Mouse (Mus musculus) heart, adult 2 months (tissue): ENCODE measurements around the gene Simc1. TPM values are rescaled to one million over a fixed set of nuclear protein-coding genes. Genes with fewer than 3 reads are reported as not detected.
A peak's percentile ranks its signal among the peaks of the same experiment; 100 is the strongest.
"Not testable (repeated sequence)": the region's sequence is repeated elsewhere in the genome, so short reads cannot be mapped to it uniquely, and the experiment has no call there.

Source experiments
- DNase-seq, 2 experiments: peaks; one replicate each; pipeline ENCODE4 v3.0.0; 2021
- H3K27ac ChIP-seq: fragments of 200-600 bp; 2 replicates; pipeline ENCODE4 v1.8.1; 2022
- H3K27me3 ChIP-seq: fragments of 200-500 bp; 2 replicates; pipeline ENCODE4 v1.6.1; 2012; ENCODE audit warnings: mild to moderate bottlenecking, low read length, inconsistent platforms, mixed read lengths; ENCODE audit not compliant: control insufficient read depth, insufficient read depth
- H3K36me3 ChIP-seq: fragments of 200-500 bp; 2 replicates; pipeline ENCODE4 v1.6.1; 2012; ENCODE audit warnings: low read length, inconsistent platforms; ENCODE audit not compliant: control insufficient read depth, insufficient read depth
- H3K4me1 ChIP-seq: fragments of 200-500 bp; 2 replicates; pipeline ENCODE4 v1.6.1; 2011; ENCODE audit warnings: low read length; ENCODE audit not compliant: control insufficient read depth, insufficient read depth
- H3K4me3 ChIP-seq: fragments of 200-600 bp; 2 replicates; pipeline ENCODE4 v1.8.1; 2022
- H3K79me2 ChIP-seq: fragments of 200-500 bp; replicated peaks from 2 replicates; pipeline ENCODE4 v1.6.1; 2012; ENCODE audit warnings: mild to moderate bottlenecking, inconsistent platforms, low read length, moderate library complexity, mixed read lengths; ENCODE audit not compliant: control insufficient read depth, insufficient read depth
- H3K9ac ChIP-seq: fragments of 200-500 bp; 2 replicates; pipeline ENCODE4 v1.6.1; 2012; ENCODE audit warnings: low read depth, mild to moderate bottlenecking, control low read depth, inconsistent platforms, low read length, mixed read lengths
- CTCF ChIP-seq: fragments of 200-600 bp; IDR thresholded peaks from 2 replicates; pipeline ENCODE4 v1.8.1; 2022; ENCODE audit warnings: antibody characterized with exemption, mild to moderate bottlenecking, moderate library complexity
- EP300 ChIP-seq: fragments of 200-500 bp; IDR thresholded peaks from 2 replicates; pipeline ENCODE4 v1.6.1; 2011; ENCODE audit warnings: low read depth, low read length, control low read depth; ENCODE audit not compliant: insufficient read depth
- POLR2A ChIP-seq: fragments of 200-500 bp; IDR thresholded peaks from 2 replicates; pipeline ENCODE4 v1.6.1; 2011; ENCODE audit warnings: mild to moderate bottlenecking, low read depth, low read length, control low read depth; ENCODE audit not compliant: insufficient read depth
- WGBS: fragments of 180-500 bp; shearing (Covaris S2); methylation state at CpG from one replicate; pipeline ENCODE4 v1.1.7; 2018; 5-methylcytosine and 5-hydroxymethylcytosine counted together
- intact Hi-C: fragments of 180-260 bp; cut with DNase I; formaldehyde crosslinking; loops from one replicate; pipeline ENCODE4 v1.15.1; 2025
- polyA plus RNA-seq: library from polyadenylated mRNA; depleted of rRNA; stranded (reverse); fragments of >200 nt; gene quantifications from 2 replicates; pipeline ENCODE4 v1.2.3, GENCODE M21; 2012
- total RNA-seq, 2 experiments: library from RNA; stranded (reverse); gene quantifications; 2 replicates each; pipeline ENCODE4 v1.2.3; 2021

Gene Simc1
- total and polyA plus RNA-seq, 3 experiments = 1.7 to 1.9 (median 1.7) TPM

DNA sequence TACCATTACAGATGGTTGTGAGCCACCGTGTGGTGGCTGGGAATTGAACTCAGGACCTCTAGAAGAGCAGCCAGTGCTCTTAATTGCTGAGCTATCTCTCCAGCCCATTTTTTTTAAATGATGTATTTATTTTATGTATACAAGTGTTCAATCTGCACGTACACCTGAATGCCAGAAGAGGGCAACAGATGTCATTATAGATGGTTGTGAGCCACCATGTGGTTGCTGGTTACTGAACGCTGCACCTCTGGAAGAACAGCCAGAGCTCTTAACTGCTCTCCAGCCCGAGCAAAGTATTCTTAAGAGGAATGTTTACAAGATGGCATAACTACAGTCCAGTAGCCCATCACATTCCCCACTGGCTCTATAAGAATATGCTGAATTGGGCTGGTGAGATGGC is 31.6 kb upstream of the Simc1 start:
- Histone ChIP-seq H3K27ac (no peak overlapping the region), H3K27me3 (no peaks in the 10 kb centered on the region), H3K79me2 (peaks cover 2% of the 10 kb centered on the region; the same call in 1 of the 2 replicates), H3K36me3 (no peaks in the 10 kb centered on the region), H3K4me1 (peaks cover 2% of the 10 kb centered on the region), H3K9ac (no peak overlapping the region), H3K4me3 (no peak overlapping the region)
- TF ChIP-seq EP300 (no peak), POLR2A (no peak), CTCF (no peak)
- DNase-seq = no peak
- intact Hi-C loops = no loop called here
- 80% methylated on average over 4 of the region's 4 CpGs for WGBS

DNA sequence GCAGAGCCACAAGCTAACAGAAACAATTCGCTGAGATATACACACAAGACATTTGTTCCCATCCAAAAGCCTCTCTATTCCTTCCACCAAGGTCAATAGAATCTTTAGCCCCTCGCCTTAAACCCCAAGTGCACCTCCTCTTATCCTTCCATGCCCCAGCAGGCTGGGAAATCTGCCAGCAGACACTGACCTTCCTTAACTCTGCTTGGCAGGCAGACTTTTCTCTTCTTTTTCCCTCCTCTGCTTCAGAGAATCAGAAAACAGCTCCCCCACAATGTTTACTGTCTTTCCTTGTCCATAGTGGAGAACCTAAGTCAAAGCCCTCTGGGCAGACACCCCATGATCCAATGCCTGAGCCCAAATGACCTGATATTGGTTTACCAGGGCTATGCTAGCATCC is 28.6 kb upstream of the Simc1 start:
- DNase-seq = no peak
- H3K4me3 ChIP-seq = no peak overlapping the region
- H3K36me3 ChIP-seq = no peaks in the 10 kb centered on the region
- H3K27me3 ChIP-seq = no peaks in the 10 kb centered on the region
- intact Hi-C loops = no loop called here
- no peak overlapping the region for H3K27ac ChIP-seq
- TF ChIP-seq EP300 (no peak), POLR2A (no peak), CTCF (no peak)
- H3K9ac ChIP-seq = no peak overlapping the region
- H3K79me2 ChIP-seq = no peaks in the 10 kb centered on the region
- WGBS = 62% methylated on average over 2 of the region's 2 CpGs
- H3K4me1 ChIP-seq = no peaks in the 10 kb centered on the region

DNA sequence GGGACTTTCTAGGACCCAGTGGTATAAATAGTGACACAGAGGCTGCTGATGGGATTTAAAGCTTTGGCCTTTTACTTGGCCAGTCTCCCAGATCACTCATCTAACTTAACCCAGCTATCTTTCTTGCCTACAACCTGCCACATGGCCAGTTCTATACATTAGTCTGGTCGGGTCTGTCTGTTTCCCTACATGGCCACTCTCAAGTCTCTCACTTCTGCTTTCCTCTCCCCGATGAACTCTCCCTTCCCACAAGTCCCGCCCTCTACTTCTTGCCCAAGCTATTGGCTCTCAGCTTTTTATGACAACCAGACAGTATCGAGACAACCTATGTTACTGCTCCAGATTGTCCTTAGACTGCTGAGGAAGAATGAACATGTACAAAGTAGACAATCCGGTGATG is 27.9 kb upstream of the Simc1 start:
- Histone ChIP-seq H3K79me2 (no peaks in the 10 kb centered on the region), H3K36me3 (no peaks in the 10 kb centered on the region), H3K4me3 (no peak overlapping the region), H3K27me3 (no peaks in the 10 kb centered on the region), H3K27ac (no peak overlapping the region), H3K4me1 (no peaks in the 10 kb centered on the region), H3K9ac (no peak overlapping the region)
- TF ChIP-seq CTCF = no peak
- TF ChIP-seq POLR2A = no peak
- no peak for TF ChIP-seq EP300
- intact Hi-C loops = no loop called here
- peak in 1 of 2 experiments; percentile 17 for DNase-seq
- 63% methylated on average over 5 of the region's 5 CpGs for WGBS

DNA sequence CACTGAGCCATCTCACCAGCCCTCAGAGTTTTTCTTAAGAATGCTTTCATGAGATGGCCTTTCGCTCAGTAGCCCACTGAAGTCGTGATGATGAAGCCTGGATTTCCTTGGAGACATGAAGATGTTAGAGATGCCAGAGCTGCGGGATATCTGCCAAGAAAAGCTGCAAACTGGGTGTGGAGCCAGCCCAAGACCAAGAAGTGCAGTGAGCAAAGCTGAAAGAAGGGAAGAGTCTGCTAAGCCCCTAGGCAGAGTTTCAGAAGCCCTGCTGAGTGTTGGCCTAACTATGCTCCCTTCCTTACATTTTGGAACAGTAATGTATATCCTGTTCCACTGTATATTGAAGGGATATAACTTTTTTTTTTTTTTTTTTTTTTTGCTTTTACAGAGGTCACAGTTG is 24.3 kb upstream of the Simc1 start:
- TF ChIP-seq POLR2A (no peak), EP300 (no peak), CTCF (no peak)
- WGBS = 35% methylated on average over 3 of the region's 3 CpGs

DNA sequence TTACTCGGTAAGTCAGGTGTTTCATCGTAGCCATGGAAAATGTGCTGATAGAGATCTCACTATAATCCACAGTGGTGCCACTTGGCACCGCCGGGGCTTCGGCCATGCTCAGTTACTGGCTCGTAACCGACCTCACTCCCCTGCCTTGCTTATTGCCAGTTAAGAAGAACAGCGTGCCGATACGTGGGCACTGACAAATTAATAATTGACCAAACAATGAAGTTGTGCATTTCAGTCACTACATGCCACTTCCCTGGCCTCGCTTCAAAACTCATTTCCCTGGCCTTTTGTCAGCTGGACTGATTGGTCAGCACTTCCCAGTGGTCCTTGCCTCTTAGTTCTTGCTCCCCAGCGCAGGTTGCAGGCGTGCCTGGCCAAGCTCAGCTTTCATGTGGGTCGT is 22.1 kb upstream of the Simc1 start:
- intact Hi-C loops = no loop called here
- no peak for DNase-seq
- 78% methylated on average over 14 of the region's 14 CpGs for WGBS
- Histone ChIP-seq H3K4me1 (no peaks in the 10 kb centered on the region), H3K27me3 (no peaks in the 10 kb centered on the region), H3K4me3 (no peak overlapping the region), H3K27ac (no peak overlapping the region), H3K9ac (no peak overlapping the region), H3K79me2 (no peaks in the 10 kb centered on the region), H3K36me3 (no peaks in the 10 kb centered on the region)
- TF ChIP-seq CTCF = no peak
- TF ChIP-seq POLR2A = no peak
- TF ChIP-seq EP300 = no peak

More for the DNA sequence above, 24.3 kb upstream of the Simc1 start:
- Histone ChIP-seq H3K79me2 (no peaks in the 10 kb centered on the region), H3K27ac (no peak overlapping the region), H3K4me1 (no peaks in the 10 kb centered on the region), H3K36me3 (no peaks in the 10 kb centered on the region), H3K27me3 (no peaks in the 10 kb centered on the region), H3K4me3 (no peak overlapping the region), H3K9ac (no peak overlapping the region)
- no peak for DNase-seq
- intact Hi-C loops = no loop called here

DNA sequence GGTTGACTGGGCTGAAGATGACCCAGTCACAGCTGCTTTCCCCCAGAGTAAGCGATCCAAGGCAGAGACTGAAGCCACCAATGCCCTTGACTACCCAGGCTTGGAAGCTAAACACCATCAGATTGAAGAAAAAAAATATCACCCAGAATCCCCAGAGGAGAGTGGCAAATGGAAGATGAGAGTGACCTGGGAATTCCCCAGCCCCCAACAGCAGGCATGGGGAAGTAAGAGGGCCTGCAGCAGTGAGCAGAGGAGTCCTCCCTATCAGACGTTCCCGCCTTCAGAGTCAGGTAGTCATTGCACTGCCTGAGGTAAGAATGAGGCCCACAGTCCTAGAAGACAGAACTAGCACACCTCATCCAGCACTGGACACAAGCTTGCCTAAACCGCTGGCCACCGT is 13.2 kb upstream of the Simc1 start:
- Histone ChIP-seq H3K9ac (no peak overlapping the region), H3K79me2 (no peaks in the 10 kb centered on the region), H3K27ac (no peak overlapping the region), H3K4me3 (no peak overlapping the region), H3K27me3 (no peaks in the 10 kb centered on the region), H3K4me1 (no peaks in the 10 kb centered on the region), H3K36me3 (no peaks in the 10 kb centered on the region)
- intact Hi-C loops = no loop called here
- DNase-seq = no peak
- 69% methylated on average over 5 of the region's 5 CpGs for WGBS
- TF ChIP-seq EP300 (no peak), CTCF (no peak), POLR2A (no peak)

DNA sequence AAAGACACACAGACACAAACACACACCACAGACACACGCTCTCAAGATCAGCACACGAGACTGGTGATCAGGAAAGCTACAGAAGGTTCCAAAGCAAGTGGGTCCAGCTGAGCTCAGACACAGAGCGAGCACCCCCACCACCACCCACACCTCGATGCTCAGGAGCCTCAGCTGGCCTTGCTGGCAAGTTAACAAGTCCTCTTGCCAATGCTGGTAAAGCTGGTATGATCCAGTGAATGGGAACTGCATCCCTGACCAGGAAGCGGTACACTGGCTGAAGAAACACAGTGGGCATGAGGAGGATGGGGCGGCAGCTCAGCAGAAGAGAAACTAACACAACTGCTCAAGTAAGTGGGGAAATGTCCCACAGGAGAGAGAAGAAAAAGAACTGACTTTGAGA is 12.2 kb upstream of the Simc1 start:
- Histone ChIP-seq H3K4me1 (no peaks in the 10 kb centered on the region), H3K36me3 (no peaks in the 10 kb centered on the region), H3K79me2 (no peaks in the 10 kb centered on the region), H3K27ac (no peak overlapping the region), H3K27me3 (no peaks in the 10 kb centered on the region), H3K4me3 (no peak overlapping the region), H3K9ac (no peak overlapping the region)
- intact Hi-C loops = no loop called here
- no peak for TF ChIP-seq POLR2A
- no peak for TF ChIP-seq CTCF
- no peak for TF ChIP-seq EP300
- no peak for DNase-seq
- 77% methylated on average over 6 of the region's 6 CpGs for whole genome bisulfite sequencing

DNA sequence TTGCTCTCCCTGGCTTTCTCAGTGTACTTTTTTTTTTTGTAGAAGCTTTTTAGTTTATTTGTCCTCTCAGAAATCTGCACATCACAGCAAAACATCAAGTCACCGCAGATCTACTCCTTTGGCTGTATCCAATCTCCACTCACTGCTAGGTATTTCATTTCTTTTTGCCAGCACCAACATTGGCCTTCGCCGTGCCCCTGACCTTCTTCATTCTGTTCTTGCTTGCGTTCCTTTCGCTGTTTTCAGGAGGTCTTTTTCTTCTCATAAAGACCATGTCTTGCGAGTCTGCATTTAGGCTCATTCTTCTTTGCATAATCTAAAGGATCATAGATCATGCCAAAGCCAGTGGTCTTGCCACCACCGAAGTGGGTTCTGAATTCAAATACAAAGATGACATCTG is 4.0 kb upstream of the Simc1 start:
- 92% methylated on average over 7 of the region's 7 CpGs for WGBS
- intact Hi-C loops, H3K27ac ChIP-seq, H3K79me2 ChIP-seq, H3K4me3 ChIP-seq, H3K36me3 ChIP-seq, DNase-seq, H3K9ac ChIP-seq, H3K4me1 ChIP-seq, H3K27me3 ChIP-seq: not testable (repeated sequence)
